Mouse (Mus musculus): ENCODE data around the gene 1110051M20Rik.

The 1110051M20Rik gene

GRCm38 (mm10) chr2:91349974-91350457 is 94.5 kb downstream of the 1110051M20Rik start:
- no peak for DNase-seq (ENCODE audit: low read depth, low spot score)

- DNase-seq (ENCODE audit: low read depth, low spot score) = no peak
Observed at GRCm38 (mm10) chr2:91348936-91349335, 95.6 kb downstream of the 1110051M20Rik start.

- DNase-seq (ENCODE audit: low read depth, low spot score) = no peak
Observed at GRCm38 (mm10) chr2:91345644-91346043, 98.9 kb downstream of the 1110051M20Rik start.

GRCm38 (mm10) chr2:91339591-91339990 is 104.9 kb downstream of the 1110051M20Rik start:
- DNase-seq (ENCODE audit: low read depth, low spot score) = no peak

DNA sequence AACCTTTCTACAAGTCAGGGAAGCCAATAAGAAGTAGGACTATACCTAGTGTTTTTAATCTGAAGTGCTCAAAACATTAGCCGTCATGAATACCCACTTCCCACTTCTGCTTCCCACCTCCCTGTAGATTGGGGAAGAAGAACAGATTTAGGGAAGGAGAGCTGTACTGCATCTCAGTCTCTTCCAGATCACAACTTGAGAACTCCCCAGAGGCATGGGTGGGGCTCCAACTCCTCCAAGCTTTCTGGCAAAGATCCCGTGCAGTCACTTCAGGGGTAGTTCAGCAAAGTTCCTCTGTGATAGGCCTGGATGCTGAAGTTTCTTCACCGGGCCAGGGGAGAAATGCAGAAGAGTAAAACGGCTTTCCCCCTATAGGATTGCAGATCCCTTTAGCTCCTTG is 109.4 kb downstream of the 1110051M20Rik start:
- peak; percentile 27 for DNase-seq (ENCODE audit: low read depth, low spot score)

DNA sequence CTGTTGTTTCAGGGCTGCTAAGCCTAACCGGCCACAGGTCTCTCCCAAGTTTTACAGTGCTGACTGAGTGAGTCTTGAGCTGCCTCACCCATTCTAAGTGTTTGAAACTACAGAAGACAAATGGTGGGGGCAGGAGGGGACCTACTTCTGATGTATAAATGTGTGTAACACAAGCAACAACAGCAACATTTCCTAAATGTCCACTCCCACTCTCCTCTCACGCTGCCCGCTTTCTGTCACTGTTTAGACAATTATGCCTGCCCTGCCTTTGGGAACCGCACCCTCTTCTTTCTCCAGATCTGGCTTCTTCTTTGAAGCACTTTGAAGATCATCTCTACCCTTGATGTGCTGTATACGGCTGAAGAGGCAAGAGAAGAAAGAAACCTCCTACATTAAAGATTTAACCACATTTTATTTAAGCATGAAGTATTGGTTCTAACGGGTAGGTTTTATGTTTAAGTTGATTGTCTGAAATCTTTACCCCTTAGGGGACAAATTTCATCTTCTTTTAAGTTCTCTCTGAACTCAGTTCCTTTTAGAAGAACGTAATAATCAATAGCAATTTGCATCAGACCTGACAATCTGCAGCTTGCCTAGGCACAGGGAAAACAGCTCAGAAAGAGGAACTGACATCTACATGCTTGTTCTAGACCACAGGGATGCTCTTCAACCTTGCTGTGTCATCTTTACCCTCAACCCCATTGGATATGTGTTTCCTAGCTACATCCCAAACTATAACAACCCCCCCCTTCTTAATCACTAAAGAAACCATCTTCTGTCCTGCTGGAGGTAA is 113.3 kb downstream of the 1110051M20Rik start:
- DNase-seq (ENCODE audit: low read depth, low spot score) = no peak

- DNase-seq (ENCODE audit: low read depth, low spot score) = no peak
Observed at GRCm38 (mm10) chr2:91329996-91330738, 114.3 kb downstream of the 1110051M20Rik start.

DNA sequence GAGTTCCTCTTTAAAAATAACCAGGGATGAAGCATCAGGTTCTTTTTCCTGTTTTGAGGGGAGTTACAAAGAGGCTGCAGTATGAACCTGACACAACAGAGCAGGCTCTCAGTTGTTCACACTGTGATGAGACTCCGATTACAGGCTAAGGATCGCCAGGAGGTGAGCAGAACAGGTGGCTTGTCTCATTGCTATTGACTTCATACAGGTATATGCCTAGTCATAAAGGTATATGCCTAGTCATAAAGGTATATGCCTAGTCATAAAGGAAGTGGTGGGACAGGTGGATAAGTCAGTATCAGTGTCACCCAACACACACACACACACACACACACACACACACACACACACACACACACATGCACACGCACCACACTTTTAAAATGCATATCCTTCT is 115.8 kb downstream of the 1110051M20Rik start:
- no peak for DNase-seq (ENCODE audit: low read depth, low spot score)

- peak; percentile 44 for DNase-seq (ENCODE audit: low read depth, low spot score)
Observed at GRCm38 (mm10) chr2:91327968-91328728, 116.4 kb downstream of the 1110051M20Rik start.

DNA sequence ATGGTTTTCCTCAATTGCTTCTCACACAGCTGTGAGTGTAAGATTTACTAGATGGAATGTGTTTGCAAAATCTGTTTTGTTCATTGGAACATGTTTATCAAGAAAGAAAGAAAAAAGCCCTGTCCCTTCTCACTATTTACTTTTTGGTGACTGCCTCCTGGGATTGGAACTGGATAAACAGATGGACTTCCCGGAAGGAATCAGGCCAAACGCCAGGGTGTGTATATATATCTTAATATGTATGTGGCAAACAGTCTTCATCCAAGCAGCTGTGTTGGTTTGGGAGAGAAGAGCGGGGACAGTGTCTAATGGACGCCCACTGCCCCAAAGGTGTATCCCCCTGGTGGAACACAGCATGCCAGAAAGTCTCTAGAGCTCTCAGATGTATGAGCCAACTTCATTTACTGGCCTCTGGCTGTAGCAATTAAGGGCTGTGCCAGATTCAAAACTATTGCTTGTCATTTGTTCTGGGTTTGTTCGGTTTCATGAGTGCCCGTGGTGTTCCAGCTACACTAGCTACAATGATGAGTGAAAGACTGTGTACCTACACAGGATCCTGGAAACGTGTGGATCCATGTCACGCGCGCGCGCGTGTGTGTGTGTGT is 117.7 kb downstream of the 1110051M20Rik start:
- no peak for DNase-seq (ENCODE audit: low read depth, low spot score)

DNA sequence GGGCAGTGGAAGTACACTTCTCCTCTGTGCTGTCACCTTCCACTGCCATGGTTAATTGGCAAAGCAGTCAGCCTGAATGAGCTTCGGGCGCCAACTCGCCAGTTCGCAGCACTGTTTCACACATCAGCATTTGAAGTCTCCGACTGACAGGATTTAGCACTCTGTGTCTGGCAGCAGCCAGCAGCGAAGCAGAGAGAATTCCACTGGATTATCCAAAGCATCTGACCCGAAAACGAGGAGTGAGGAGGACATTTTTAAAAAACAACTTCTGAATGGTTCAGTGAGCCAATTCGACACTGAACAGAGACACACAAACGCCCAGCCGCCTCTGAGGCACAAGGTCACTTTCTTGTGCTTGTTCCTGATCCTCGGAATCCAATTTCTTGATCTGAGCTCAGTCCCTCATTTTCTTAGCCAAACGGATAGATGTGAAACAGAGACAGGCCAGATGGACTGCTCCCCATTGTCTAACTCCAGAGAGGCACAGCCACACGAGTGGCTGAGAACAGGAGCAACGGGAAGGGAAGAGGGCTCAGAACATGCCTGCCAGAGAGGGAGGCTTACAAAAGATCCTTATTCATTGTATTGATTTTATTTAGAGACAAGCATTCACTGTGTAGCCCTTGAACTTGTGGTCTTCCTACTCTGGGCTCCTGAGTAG is 119.6 kb downstream of the 1110051M20Rik start:
- peak; percentile 68 for DNase-seq (ENCODE audit: low read depth, low spot score)

- DNase-seq (ENCODE audit: low read depth, low spot score) = peak; percentile 39
Observed at GRCm38 (mm10) chr2:91324346-91324745, 120.2 kb downstream of the 1110051M20Rik start.

DNA sequence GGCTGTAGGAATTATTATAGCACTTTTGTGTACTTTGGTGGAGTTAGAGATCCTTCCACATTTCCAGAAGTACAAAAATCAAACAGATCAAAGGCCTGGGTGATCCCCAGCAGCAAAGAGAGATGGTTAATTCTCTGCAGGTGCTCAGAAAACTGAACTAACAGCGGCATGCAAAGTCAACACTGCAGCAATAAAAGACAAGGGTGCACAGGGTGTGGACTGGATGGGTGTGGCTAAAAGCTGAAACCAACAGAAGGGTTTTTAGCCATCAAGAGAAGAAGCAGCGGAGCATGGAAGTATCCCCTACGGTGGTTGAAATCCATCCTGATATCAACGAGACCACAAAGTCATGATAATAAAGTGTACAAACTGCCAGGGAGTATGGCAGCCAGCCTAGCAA is 122.0 kb downstream of the 1110051M20Rik start:
- DNase-seq (ENCODE audit: low read depth, low spot score) = no peak

DNA sequence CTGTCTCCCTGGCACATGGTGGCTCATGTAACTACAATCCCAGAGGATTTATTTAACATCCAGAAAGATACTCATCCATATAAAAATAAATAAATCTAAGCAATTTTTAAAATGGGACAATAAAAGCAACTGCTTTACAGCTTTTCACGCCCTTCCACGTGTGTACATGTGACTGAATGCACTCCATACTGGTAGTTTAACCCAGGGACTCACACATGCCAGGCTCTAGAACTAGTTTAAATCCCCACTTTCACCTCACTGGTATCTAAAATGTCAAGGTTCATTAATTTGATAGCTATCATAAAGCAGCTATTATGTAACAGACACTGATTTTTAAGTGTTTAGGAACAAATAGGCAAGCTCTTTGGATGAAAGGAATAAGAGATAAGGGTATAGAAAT is 122.6 kb downstream of the 1110051M20Rik start:
- no peak for DNase-seq (ENCODE audit: low read depth, low spot score)

GRCm38 (mm10) chr2:91320559-91321529 is 123.7 kb downstream of the 1110051M20Rik start:
- no peak for DNase-seq (ENCODE audit: low read depth, low spot score)

DNA sequence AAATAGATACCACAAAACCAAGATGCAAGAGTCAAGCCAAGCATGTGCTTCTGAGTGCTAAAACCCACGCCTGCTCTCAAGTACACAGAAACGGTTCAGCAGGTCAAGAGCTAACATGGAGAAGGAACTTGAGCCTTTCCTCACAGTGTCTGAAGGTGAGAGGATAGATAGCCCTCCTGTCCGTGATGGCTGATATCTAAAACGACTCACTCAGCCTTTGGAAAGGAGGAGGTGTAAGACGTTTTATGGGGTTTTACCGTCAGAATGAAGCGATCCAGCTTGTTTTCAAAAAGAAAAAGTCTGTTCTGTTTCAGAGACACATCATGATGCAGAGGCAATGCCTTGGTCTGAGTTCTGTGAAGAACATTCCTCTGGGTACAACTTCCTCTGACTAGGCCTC is 130.3 kb downstream of the 1110051M20Rik start:
- DNase-seq (ENCODE audit: low read depth, low spot score) = no peak

DNA sequence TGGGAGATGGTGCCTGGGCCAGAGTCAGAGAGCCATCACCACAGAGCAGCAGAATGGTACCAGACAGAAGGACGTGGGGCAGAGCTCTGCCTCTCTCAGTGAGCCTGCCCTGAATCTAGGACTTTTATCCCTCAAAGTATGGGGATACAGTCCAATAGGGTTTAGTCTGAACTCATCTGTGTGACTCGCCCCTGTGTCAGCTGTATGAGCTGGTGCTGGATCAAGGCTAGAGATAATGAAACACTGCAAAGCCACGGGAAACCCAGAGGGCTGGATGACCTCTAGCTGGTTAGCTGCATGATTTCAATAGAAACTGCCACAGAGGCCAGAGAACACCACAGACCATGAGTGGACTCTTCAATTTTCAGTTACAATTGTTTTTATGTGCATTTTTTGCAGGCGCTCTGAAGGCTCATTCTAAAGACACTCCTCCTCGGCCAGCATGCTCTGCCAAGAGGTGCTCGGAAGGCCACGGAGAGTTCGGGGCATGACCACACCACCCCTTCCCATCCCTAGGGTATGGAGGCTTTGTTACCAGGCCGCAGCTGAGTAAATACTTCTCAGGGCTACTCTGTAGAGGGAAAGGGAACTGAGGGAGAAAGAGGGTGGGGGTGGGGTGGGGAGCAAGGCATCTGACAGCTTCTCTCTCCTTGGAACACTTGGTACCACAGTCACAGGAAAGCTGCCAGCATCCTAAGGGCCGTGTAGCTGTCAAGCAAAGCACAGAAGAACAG is 131.8 kb downstream of the 1110051M20Rik start:
- peak; percentile 55 for DNase-seq (ENCODE audit: low read depth, low spot score)

DNA sequence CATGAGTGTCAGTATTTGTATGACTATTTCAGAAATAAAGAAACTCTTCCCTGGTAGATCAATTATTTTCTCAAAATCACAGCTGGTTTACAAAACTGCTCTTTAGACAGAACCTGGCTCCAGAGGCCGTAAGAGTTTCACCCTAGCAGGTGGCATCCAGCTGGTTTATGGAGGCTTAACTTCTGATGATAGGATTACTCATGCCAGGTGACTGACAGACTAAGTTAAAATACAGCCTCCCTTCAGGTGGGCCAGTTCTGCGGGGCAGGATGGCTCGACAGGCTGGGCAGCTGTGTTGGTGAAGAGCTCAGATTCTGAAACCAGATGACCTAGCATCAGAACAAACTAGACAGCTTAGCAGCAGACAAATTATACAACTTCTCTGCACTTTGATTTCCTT is 135.0 kb downstream of the 1110051M20Rik start:
- DNase-seq (ENCODE audit: low read depth, low spot score) = no peak

DNA sequence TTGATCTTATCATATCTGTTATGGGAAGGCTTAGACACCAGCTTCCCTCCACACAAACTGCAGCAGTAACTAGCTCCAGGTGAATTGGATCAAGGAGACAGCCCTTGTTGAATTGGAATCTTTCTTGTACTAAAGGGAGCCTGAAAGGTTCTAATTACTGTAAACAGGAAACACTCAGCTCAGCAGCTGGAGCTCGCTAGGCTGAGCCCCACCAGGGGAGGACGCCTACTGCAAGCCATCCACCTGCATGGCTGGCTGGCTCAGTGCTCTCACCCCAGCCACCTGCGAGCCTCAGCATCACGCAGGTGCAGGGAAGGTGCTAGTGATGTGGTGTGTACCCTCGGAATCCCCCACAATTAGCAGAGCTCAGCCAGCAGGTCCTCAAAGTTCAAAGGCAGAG is 135.8 kb downstream of the 1110051M20Rik start:
- DNase-seq (ENCODE audit: low read depth, low spot score) = no peak
